Mouse (Mus musculus) spleen, adult 12 weeks (tissue): Measurements from ENCODE around the gene Ddx55.
"Not testable (repeated sequence)": the region's sequence is repeated elsewhere in the genome, so short reads cannot be mapped to it uniquely, and the experiment has no call there.

Experiments used
- DNase-seq: peaks from one replicate; pipeline ENCODE4 v3.0.0; 2022; ENCODE audit warnings: low spot score

Gene Ddx55

GRCm38 (mm10) chr5:124538813-124539792 is 13.6 kb upstream of the Ddx55 start:
- peak; percentile 30 for DNase-seq

GRCm38 (mm10) chr5:124539905-124540304 is 12.8 kb upstream of the Ddx55 start:
- DNase-seq: no peak

GRCm38 (mm10) chr5:124540383-124540786 is 12.3 kb upstream of the Ddx55 start, which contains the start of gene Tmed2:
Tmed2 (plus strand) TSS chr5:124540695.
- peak; percentile 88 for DNase-seq

GRCm38 (mm10) chr5:124540905-124541601 is 11.6 kb upstream of the Ddx55 start:
- DNase-seq: peak; percentile 67

- no peak for DNase-seq
Measured at GRCm38 (mm10) chr5:124541602-124541973, 11.1 kb upstream of the Ddx55 start.

- DNase-seq: not testable (repeated sequence)
Measured at GRCm38 (mm10) chr5:124550737-124551136, 1.9 kb upstream of the Ddx55 start.

GRCm38 (mm10) chr5:124551349-124552093 is 1.1 kb upstream of the Ddx55 start:
- not testable (repeated sequence) for DNase-seq

GRCm38 (mm10) chr5:124552094-124552472 is 581 bp upstream of the Ddx55 start:
- DNase-seq: no peak

- DNase-seq: no peak
Measured at GRCm38 (mm10) chr5:124553607-124554006, 943 bp downstream of the Ddx55 start.

- no peak for DNase-seq
Measured at GRCm38 (mm10) chr5:124555145-124555544, 2.5 kb downstream of the Ddx55 start.

GRCm38 (mm10) chr5:124571068-124571467 is 18.4 kb downstream of the Ddx55 start:
- DNase-seq: no peak

- DNase-seq: no peak
Measured at GRCm38 (mm10) chr5:124575467-124575866, 22.8 kb downstream of the Ddx55 start.

GRCm38 (mm10) chr5:124578633-124579317 is 26.1 kb downstream of the Ddx55 start, which contains the start of the genes Eif2b1 and Gtf2h3:
Eif2b1 (minus strand) TSS chr5:124579131.
Gtf2h3 (plus strand) TSS chr5:124579140.
- peak; percentile 88 for DNase-seq

- DNase-seq: no peak
Measured at GRCm38 (mm10) chr5:124582515-124582914, 29.9 kb downstream of the Ddx55 start.

- no peak for DNase-seq
Measured at GRCm38 (mm10) chr5:124592768-124593167, 40.1 kb downstream of the Ddx55 start.

- peak; percentile 55 for DNase-seq
Measured at GRCm38 (mm10) chr5:124598224-124599174, 45.8 kb downstream of the Ddx55 start.

GRCm38 (mm10) chr5:124599726-124600125 is 47.1 kb downstream of the Ddx55 start:
- DNase-seq: not testable (repeated sequence)

- peak; percentile 44 for DNase-seq
Measured at GRCm38 (mm10) chr5:124602349-124602748, 49.7 kb downstream of the Ddx55 start.

- DNase-seq: no peak
Measured at GRCm38 (mm10) chr5:124604296-124604695, 51.6 kb downstream of the Ddx55 start.

GRCm38 (mm10) chr5:124605041-124605622 is 52.5 kb downstream of the Ddx55 start:
- DNase-seq: no peak
